Mouse (Mus musculus): ENCODE data around the gene Cnga1. TPM values are rescaled to one million over a fixed set of nuclear protein-coding genes. Genes with fewer than 3 reads are reported as not detected.

Cnga1 gene
- not detected in 2 replicates for polyA plus RNA-seq (2014; fragmentation: Nextera tagmentation; extraction: Ambion mirVana)

DNA sequence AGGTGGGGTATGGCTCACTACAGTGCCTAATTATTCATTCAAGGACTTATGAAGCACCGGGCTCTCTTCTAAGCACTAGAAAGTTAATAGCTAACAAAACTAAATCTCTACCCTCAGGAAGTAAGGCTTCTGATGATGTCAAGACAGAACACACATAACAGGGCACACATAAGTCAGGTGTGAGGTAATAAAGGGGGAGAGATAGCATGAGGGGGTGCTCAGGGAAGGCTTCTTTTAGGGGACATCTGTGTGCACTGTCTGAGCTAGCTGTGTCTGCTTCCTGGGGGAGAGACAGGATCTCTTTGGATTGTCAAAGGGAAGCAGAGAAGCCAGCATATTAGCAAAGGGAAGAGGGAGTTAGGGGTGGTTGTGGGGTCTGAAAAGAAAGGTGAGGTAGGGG is at the start of gene Cnga1:
Gene Cnga1 (minus strand): TSS at position 101 of the 400 bp plus-strand sequence.
- 82% methylated on average over 1 of the region's 1 CpGs for WGBS
- Histone ChIP-seq H3K4me1 (ENCODE audit: control insufficient read depth, insufficient read depth, low read length) (no peaks in the 10 kb centered on the region; the same call in 1 of the 2 replicates), H3K27me3 (ENCODE audit: control insufficient read depth, insufficient read depth, low read length) (peaks cover 19% of the 10 kb centered on the region), H3K4me3 (ENCODE audit: low read depth, low read length) (no peak within 1 kb of the TSS), H3K27ac (ENCODE audit: low read depth, low read length) (no peak within 1 kb of the TSS), H3K9ac (ENCODE audit: low read length) (no peak within 1 kb of the TSS), H3K4me2 (no peak within 1 kb of the TSS), H3K36me3 (ENCODE audit: control insufficient read depth, insufficient read depth, low read length) (no peaks in the 10 kb centered on the region), H3K9me3 (ENCODE audit: control insufficient read depth, low read length) (no peaks in the 10 kb centered on the region)
- DNase-seq (ENCODE audit: low spot score, missing footprints): peak; percentile 28
- ATAC-seq (ENCODE audit: low FRiP score): no peak

DNA sequence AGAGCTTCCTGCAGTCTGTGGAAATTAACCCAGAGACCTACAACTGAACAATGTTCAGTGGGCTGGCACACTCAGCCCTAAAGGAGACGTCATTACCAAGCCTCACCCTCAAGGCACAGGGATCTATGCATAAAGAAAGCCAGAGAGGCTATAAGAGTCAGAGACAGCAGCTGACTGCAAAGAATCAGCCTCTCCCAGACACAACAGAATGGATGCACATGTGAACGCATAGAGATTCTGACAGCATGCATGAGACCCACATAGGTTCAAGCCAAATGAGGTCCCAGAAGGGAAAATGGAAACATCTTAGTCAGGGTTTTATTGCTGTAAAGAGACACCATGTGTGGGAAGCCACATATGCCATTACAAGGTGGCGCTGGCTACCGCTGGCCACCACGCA is 46.4 kb upstream of the Cnga1 start:
- Histone ChIP-seq H3K9ac (ENCODE audit: low read length) (no peak overlapping the region), H3K4me2 (no peak overlapping the region), H3K27ac (ENCODE audit: low read depth, low read length) (no peak overlapping the region), H3K4me1 (ENCODE audit: control insufficient read depth, insufficient read depth, low read length) (no peaks in the 10 kb centered on the region), H3K9me3 (ENCODE audit: control insufficient read depth, low read length) (no peaks in the 10 kb centered on the region), H3K4me3 (ENCODE audit: low read depth, low read length) (no peak overlapping the region), H3K36me3 (ENCODE audit: control insufficient read depth, insufficient read depth, low read length) (no peaks in the 10 kb centered on the region), H3K27me3 (ENCODE audit: control insufficient read depth, insufficient read depth, low read length) (no peaks in the 10 kb centered on the region)
- WGBS: 91% methylated on average over 5 of the region's 5 CpGs
- no peak for DNase-seq (ENCODE audit: low spot score, missing footprints)
- no peak for ATAC-seq (ENCODE audit: low FRiP score)

DNA sequence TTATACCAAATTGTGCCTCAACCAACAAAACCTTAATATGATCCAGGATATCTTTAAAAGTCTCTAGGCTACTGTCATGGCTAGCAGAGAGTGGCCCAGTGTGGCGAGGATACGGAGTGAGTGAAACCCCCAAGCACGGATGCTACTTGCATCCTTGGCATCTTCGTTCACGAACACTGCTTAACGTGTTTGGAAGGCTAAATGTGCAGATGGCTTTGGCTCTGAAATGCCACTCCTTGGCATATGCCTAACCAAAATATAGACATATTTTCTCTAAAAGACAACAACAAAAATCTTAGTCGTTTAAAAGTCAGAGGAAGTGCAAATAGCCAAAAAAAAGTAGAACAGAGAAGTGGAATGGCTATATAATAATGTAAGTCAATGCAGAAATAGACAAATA is 45.5 kb upstream of the Cnga1 start:
- no peaks in the 10 kb centered on the region for H3K36me3 ChIP-seq (ENCODE audit: control insufficient read depth, insufficient read depth, low read length)
- H3K4me1 ChIP-seq (ENCODE audit: control insufficient read depth, insufficient read depth, low read length): no peaks in the 10 kb centered on the region
- no peak for DNase-seq (ENCODE audit: low spot score, missing footprints)
- no peak overlapping the region for H3K9ac ChIP-seq (ENCODE audit: low read length)
- H3K4me3 ChIP-seq (ENCODE audit: low read depth, low read length): no peak overlapping the region
- WGBS: 92% methylated on average over 7 of the region's 7 CpGs
- H3K9me3 ChIP-seq (ENCODE audit: control insufficient read depth, low read length): no peaks in the 10 kb centered on the region
- ATAC-seq (ENCODE audit: low FRiP score): no peak
- H3K4me2 ChIP-seq: no peak overlapping the region
- no peak overlapping the region for H3K27ac ChIP-seq (ENCODE audit: low read depth, low read length)
- H3K27me3 ChIP-seq (ENCODE audit: control insufficient read depth, insufficient read depth, low read length): no peaks in the 10 kb centered on the region

DNA sequence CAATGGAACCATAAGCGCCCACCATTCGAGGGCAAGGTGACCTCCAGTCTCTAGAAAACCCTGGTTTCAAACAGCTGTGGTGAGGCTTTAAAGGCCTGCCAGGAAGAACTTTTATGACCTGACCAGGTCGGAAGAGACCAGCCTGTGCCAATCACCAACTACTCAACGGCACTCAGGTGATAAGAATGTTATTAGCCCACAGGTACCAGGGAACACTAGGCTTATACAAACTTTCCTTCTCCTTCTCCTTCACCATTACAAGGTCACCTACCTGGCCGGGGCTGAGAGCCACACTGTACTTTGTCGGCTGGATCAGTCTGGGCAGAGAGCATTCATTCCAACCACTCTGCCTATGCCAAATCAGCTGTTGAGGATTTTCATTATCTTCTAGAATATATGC is 37.4 kb upstream of the Cnga1 start:
- DNase-seq (ENCODE audit: low spot score, missing footprints) (no peak), ATAC-seq (ENCODE audit: low FRiP score) (no peak)
- Histone ChIP-seq H3K4me2 (no peak overlapping the region), H3K9ac (ENCODE audit: low read length) (no peak overlapping the region), H3K36me3 (ENCODE audit: control insufficient read depth, insufficient read depth, low read length) (no peaks in the 10 kb centered on the region), H3K4me1 (ENCODE audit: control insufficient read depth, insufficient read depth, low read length) (no peaks in the 10 kb centered on the region), H3K9me3 (ENCODE audit: control insufficient read depth, low read length) (no peaks in the 10 kb centered on the region), H3K27ac (ENCODE audit: low read depth, low read length) (no peak overlapping the region), H3K4me3 (ENCODE audit: low read depth, low read length) (no peak overlapping the region), H3K27me3 (ENCODE audit: control insufficient read depth, insufficient read depth, low read length) (no peaks in the 10 kb centered on the region)
- 93% methylated on average over 6 of the region's 6 CpGs for WGBS

DNA sequence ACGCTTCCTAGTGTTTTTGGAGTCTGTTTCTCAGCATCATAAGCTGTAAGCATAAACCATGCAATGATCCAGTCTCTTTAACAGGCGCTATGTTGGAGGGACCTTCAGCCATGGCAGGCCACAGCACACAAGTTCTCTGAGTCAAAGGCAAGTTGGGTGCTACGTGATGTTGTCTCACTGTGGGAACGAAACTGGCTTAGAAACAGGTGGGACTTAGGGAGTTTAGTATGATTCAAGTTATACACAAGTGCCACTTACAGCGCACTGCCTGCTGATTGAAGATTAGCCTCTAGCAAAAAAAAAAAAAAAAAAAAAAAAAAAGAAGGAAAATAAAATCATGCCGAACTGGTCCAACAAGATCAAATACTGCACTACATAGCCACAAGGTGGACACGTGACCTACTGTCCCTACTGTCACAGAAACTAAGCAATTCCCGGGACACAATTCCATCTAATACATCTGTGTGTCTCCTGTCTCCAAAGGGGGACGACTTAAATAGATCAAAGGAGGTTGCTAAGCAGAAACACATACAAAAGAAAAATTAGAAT is 31.0 kb upstream of the Cnga1 start:
- Histone ChIP-seq H3K9me3 (ENCODE audit: control insufficient read depth, low read length) (no peaks in the 10 kb centered on the region), H3K4me2 (no peak overlapping the region), H3K9ac (ENCODE audit: low read length) (no peak overlapping the region), H3K27me3 (ENCODE audit: control insufficient read depth, insufficient read depth, low read length) (no peaks in the 10 kb centered on the region), H3K36me3 (ENCODE audit: control insufficient read depth, insufficient read depth, low read length) (no peaks in the 10 kb centered on the region), H3K27ac (ENCODE audit: low read depth, low read length) (no peak overlapping the region), H3K4me3 (ENCODE audit: low read depth, low read length) (no peak overlapping the region), H3K4me1 (ENCODE audit: control insufficient read depth, insufficient read depth, low read length) (peaks cover 8% of the 10 kb centered on the region; the same call in 1 of the 2 replicates)
- no peak for DNase-seq (ENCODE audit: low spot score, missing footprints)
- WGBS: 86% methylated on average over 9 of the region's 9 CpGs
- ATAC-seq (ENCODE audit: low FRiP score): no peak

DNA sequence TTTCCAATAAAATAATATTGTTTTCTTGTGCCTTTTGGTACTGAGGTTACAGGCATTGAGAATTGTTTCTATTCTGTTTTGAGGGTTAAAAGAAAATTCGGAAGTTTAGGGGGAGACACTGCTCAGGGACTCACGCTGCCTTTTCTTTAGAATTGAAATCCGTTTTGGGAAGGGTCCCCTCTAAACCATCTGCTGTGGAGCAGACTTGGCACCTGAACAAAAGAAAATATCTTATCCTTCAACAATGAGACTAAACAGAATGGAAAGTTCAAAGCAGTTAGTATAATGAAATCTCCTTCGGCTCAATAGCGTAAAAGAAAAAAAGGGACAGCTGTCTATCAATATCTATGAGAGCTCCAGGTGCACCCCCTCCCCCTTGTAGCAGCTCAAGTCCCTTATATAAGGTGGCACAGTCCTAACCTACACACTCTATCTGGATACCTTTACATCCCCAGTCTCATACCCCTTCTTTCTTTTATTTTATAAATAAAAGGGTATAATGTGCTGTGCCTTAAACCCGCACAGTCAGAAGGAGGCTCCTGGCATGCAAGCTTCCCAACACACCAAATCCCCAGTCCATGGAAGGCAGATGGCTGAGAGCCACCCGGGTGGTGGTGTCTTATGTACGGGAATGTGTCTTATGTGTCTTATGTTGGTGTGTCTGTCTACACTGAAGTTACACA is 27.1 kb upstream of the Cnga1 start:
- Histone ChIP-seq H3K9me3 (ENCODE audit: control insufficient read depth, low read length) (no peaks in the 10 kb centered on the region), H3K27ac (ENCODE audit: low read depth, low read length) (no peak overlapping the region; the same call in 1 of the 2 replicates), H3K27me3 (ENCODE audit: control insufficient read depth, insufficient read depth, low read length) (no peaks in the 10 kb centered on the region), H3K4me3 (ENCODE audit: low read depth, low read length) (no peak overlapping the region), H3K4me2 (no peak overlapping the region), H3K9ac (ENCODE audit: low read length) (no peak overlapping the region), H3K36me3 (ENCODE audit: control insufficient read depth, insufficient read depth, low read length) (no peaks in the 10 kb centered on the region), H3K4me1 (ENCODE audit: control insufficient read depth, insufficient read depth, low read length) (peaks cover 8% of the 10 kb centered on the region; the same call in 1 of the 2 replicates)
- WGBS: 27% methylated on average over 8 of the region's 8 CpGs
- ATAC-seq (ENCODE audit: low FRiP score) (peak; percentile 83), DNase-seq (ENCODE audit: low spot score, missing footprints) (peak; percentile 85)

DNA sequence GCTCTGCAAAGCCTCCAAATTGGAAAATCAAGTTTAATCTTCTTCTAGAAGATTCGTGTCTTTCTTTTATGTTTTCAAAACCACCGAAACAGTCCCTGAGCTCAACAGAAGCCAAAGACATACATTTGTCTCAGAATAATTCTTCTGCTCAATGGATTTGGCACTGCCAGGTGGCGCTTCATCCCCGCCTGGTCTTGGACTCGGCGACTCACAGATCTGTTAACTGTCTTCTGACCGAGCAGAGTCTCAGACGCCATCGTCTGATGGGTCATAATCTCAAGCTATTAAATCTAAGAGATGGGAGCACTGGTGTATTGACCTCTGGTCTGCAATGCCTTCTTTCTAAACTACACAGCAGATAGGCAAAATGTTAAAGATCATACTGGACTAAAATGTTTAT is 24.3 kb upstream of the Cnga1 start:
- Histone ChIP-seq H3K4me2 (no peak overlapping the region), H3K4me1 (ENCODE audit: control insufficient read depth, insufficient read depth, low read length) (peaks cover 8% of the 10 kb centered on the region; the same call in 1 of the 2 replicates), H3K9ac (ENCODE audit: low read length) (no peak overlapping the region), H3K36me3 (ENCODE audit: control insufficient read depth, insufficient read depth, low read length) (no peaks in the 10 kb centered on the region), H3K27me3 (ENCODE audit: control insufficient read depth, insufficient read depth, low read length) (no peaks in the 10 kb centered on the region), H3K9me3 (ENCODE audit: control insufficient read depth, low read length) (no peaks in the 10 kb centered on the region), H3K4me3 (ENCODE audit: low read depth, low read length) (no peak overlapping the region), H3K27ac (ENCODE audit: low read depth, low read length) (no peak overlapping the region)
- 87% methylated on average over 9 of the region's 9 CpGs for WGBS
- no peak for ATAC-seq (ENCODE audit: low FRiP score)
- no peak for DNase-seq (ENCODE audit: low spot score, missing footprints)

DNA sequence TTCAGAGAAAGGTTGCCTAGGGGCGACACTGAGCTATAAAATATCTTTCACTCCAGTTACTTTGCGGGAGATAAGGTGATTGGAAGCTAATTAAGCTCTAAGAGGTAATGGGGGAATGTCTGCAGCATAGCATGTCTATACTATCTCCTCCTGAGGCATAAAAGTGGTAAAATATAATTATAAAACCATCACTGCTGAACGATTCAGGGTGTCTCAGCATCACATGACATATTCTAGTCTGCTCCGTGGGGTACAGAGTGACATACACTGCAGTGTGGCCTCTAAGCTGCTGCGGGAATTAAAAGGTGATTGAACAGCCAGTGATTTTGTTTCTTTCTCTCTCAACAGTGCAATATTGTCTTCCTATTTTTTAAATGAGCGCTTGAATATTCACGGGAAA is 22.4 kb upstream of the Cnga1 start:
- Histone ChIP-seq H3K4me2 (no peak overlapping the region), H3K4me1 (ENCODE audit: control insufficient read depth, insufficient read depth, low read length) (peaks cover 8% of the 10 kb centered on the region; the same call in 1 of the 2 replicates), H3K36me3 (ENCODE audit: control insufficient read depth, insufficient read depth, low read length) (no peaks in the 10 kb centered on the region), H3K9me3 (ENCODE audit: control insufficient read depth, low read length) (no peaks in the 10 kb centered on the region), H3K27ac (ENCODE audit: low read depth, low read length) (no peak overlapping the region), H3K27me3 (ENCODE audit: control insufficient read depth, insufficient read depth, low read length) (no peaks in the 10 kb centered on the region), H3K9ac (ENCODE audit: low read length) (no peak overlapping the region), H3K4me3 (ENCODE audit: low read depth, low read length) (no peak overlapping the region)
- 81% methylated on average over 7 of the region's 7 CpGs for WGBS
- DNase-seq (ENCODE audit: low spot score, missing footprints): no peak
- ATAC-seq (ENCODE audit: low FRiP score): no peak

DNA sequence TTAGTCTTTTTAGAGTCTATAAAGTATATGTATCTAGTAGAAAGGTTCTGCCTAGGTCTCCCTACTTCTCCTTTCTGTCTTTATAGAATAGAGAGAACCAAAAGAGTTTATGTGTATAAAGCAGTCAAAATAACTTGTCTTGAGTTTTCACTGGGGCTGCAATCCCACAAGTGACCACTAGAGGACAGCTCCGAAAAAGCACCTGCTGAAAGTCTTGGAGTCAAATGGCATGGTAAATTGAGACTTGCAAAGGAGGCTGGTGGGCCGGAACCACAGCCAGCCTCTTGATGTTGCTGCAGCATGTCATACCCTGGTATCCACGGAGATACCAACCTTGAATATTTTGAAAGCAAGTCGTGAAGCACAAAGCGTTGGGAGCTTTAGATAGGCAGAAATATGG is 21.2 kb upstream of the Cnga1 start:
- Histone ChIP-seq H3K9me3 (ENCODE audit: control insufficient read depth, low read length) (no peaks in the 10 kb centered on the region), H3K9ac (ENCODE audit: low read length) (no peak overlapping the region), H3K36me3 (ENCODE audit: control insufficient read depth, insufficient read depth, low read length) (no peaks in the 10 kb centered on the region), H3K4me1 (ENCODE audit: control insufficient read depth, insufficient read depth, low read length) (no peaks in the 10 kb centered on the region), H3K27ac (ENCODE audit: low read depth, low read length) (no peak overlapping the region), H3K4me2 (no peak overlapping the region), H3K27me3 (ENCODE audit: control insufficient read depth, insufficient read depth, low read length) (no peaks in the 10 kb centered on the region), H3K4me3 (ENCODE audit: low read depth, low read length) (no peak overlapping the region)
- ATAC-seq (ENCODE audit: low FRiP score) (no peak), DNase-seq (ENCODE audit: low spot score, missing footprints) (peak; percentile 93)
- 25% methylated on average over 5 of the region's 5 CpGs for WGBS

All from midbrain, embryonic 11.5 days (tissue).